Mouse (Mus musculus): ENCODE measurements around the gene Serpinb9. TPM values are rescaled to one million over a fixed set of nuclear protein-coding genes. Genes with fewer than 3 reads are reported as not detected.

Serpinb9 gene
- polyA plus RNA-seq, 2 experiments from 2014 or later = 17.0 to 20.8 TPM

Other genes with a start within 250 kb of the Serpinb9 start
- not detected for gene Mylk4, start 219.3 kb upstream of the Serpinb9 start, polyA plus RNA-seq (2017; shearing (Covaris generic))
- 1 to 10 TPM; 6.6 to 7.3 TPM for gene Wrnip1, start 201.2 kb upstream of the Serpinb9 start, polyA plus RNA-seq (2017; shearing (Covaris generic))
- not detected for gene D930007J09Rik, start 200.4 kb upstream of the Serpinb9 start, polyA plus RNA-seq (2017; shearing (Covaris generic))
- gene Serpinb1a, start 152.1 kb upstream of the Serpinb9 start, polyA plus RNA-seq (2017; shearing (Covaris generic)) = 10 to 100 TPM; 20.2 to 24.3 TPM
- not detected for gene Serpinb1c, start 105.0 kb upstream of the Serpinb9 start, polyA plus RNA-seq (2017; shearing (Covaris generic))
- 10 to 100 TPM; 35.6 to 41.4 TPM for gene Serpinb6b, start 38.0 kb upstream of the Serpinb9 start, polyA plus RNA-seq (2017; shearing (Covaris generic))
- gene Serpinb9b, start 24.2 kb downstream of the Serpinb9 start, polyA plus RNA-seq (2017; shearing (Covaris generic)) = under 1 TPM in 1 of 2 experiments, not detected in 1; 0.15 TPM
- not detected for gene Serpinb1b, start 75.3 kb downstream of the Serpinb9 start, polyA plus RNA-seq (2017; shearing (Covaris generic))
- not detected for gene Serpinb9c, start 156.5 kb downstream of the Serpinb9 start, polyA plus RNA-seq (2017; shearing (Covaris generic))
- gene Serpinb9d, start 189.7 kb downstream of the Serpinb9 start, polyA plus RNA-seq (2017; shearing (Covaris generic)) = not detected
- not detected for gene Serpinb9e, start 246.4 kb downstream of the Serpinb9 start, polyA plus RNA-seq (2017; shearing (Covaris generic))

Measured in activated CD4-positive, CD25-positive, alpha-beta regulatory T cell, adult 4 months (primary cell).